Mouse (Mus musculus) small intestine, adult 2 months (tissue): ENCODE measurements around the gene Trpc1.

Source experiments
- CTCF ChIP-seq: fragments of 200-500 bp; IDR thresholded peaks from 2 replicates; pipeline ENCODE4 v1.5.1; 2012; ENCODE audit warnings: low read depth, mild to moderate bottlenecking, control low read depth, inconsistent platforms, low read length, moderate library complexity, mixed read lengths; ENCODE audit not compliant: insufficient replicate concordance, insufficient read length; ENCODE audit errors: extremely low read depth
- POLR2A ChIP-seq: fragments of 200-500 bp; IDR thresholded peaks from 2 replicates; pipeline ENCODE4 v1.6.1; 2012; ENCODE audit warnings: low read depth, mild to moderate bottlenecking, control low read depth, inconsistent platforms, low read length, moderate library complexity

GRCm38 (mm10) chr9:95657941-95658340, 92.2 kb downstream of the Trpc1 start:
- no peak for TF ChIP-seq POLR2A
- TF ChIP-seq CTCF: no peak
